Mouse (Mus musculus) liver, adult 2 months (tissue): ENCODE measurements at regions not wholly inside any gene's neighbourhood (a gene's known extent, or its start where the extent isn't known, plus 50 kb on each side); places are given as distances from the start of the nearest gene placed in this dataset.

ENCODE experiments used
- DNase-seq: peaks from one replicate; pipeline ENCODE4 v3.0.0-alpha.2; 2011; ENCODE audit warnings: low read depth, low spot score; ENCODE audit errors: extremely low read depth
- H3K27ac ChIP-seq: fragments of 200-500 bp; replicated peaks from 2 replicates; pipeline ENCODE4 v1.5.1; 2012; ENCODE audit warnings: low read depth, mild to moderate bottlenecking, control low read depth, inconsistent platforms, low read length; ENCODE audit not compliant: insufficient read depth
- H3K27me3 ChIP-seq: fragments of 200-500 bp; 2 replicates; pipeline ENCODE4 v1.6.1; 2012; ENCODE audit warnings: mild to moderate bottlenecking, moderate library complexity, low read length, inconsistent platforms; ENCODE audit not compliant: control insufficient read depth, insufficient read depth
- H3K36me3 ChIP-seq: fragments of 200-500 bp; 2 replicates; pipeline ENCODE4 v1.6.1; 2012; ENCODE audit warnings: low read length, inconsistent platforms; ENCODE audit not compliant: control insufficient read depth, insufficient read depth
- H3K4me1 ChIP-seq: fragments of 200-500 bp; 2 replicates; pipeline ENCODE4 v1.6.1; 2011; ENCODE audit warnings: low read length; ENCODE audit not compliant: control insufficient read depth, insufficient read depth
- H3K4me3 ChIP-seq: fragments of 200-500 bp; 2 replicates; pipeline ENCODE4 v1.5.1; 2011; ENCODE audit warnings: low read depth, mild to moderate bottlenecking, control low read depth, low read length, moderate library complexity; ENCODE audit not compliant: insufficient read depth
- H3K79me2 ChIP-seq: fragments of 200-500 bp; 2 replicates; pipeline ENCODE4 v1.6.1; 2012; ENCODE audit warnings: inconsistent platforms, mild to moderate bottlenecking, low read length, moderate library complexity; ENCODE audit not compliant: control insufficient read depth, insufficient read depth
- H3K9ac ChIP-seq: fragments of 200-500 bp; 2 replicates; pipeline ENCODE4 v1.6.1; 2012; ENCODE audit warnings: low read depth, mild to moderate bottlenecking, control low read depth, inconsistent platforms, low read length
- CTCF ChIP-seq: fragments of 200-500 bp; IDR thresholded peaks from 2 replicates; pipeline ENCODE4 v1.5.1; 2011; ENCODE audit warnings: low read depth, low read length, control low read depth
- POLR2A ChIP-seq: fragments of 200-500 bp; IDR thresholded peaks from 2 replicates; pipeline ENCODE4 v1.6.1; 2011; ENCODE audit warnings: low read length, control low read depth; ENCODE audit not compliant: insufficient read depth; ENCODE audit errors: extremely low read depth
- WGBS: fragments of 180-500 bp; shearing (Covaris S2); methylation state at CpG from one replicate; pipeline ENCODE4 v1.1.7; 2018; 5-methylcytosine and 5-hydroxymethylcytosine counted together

DNA sequence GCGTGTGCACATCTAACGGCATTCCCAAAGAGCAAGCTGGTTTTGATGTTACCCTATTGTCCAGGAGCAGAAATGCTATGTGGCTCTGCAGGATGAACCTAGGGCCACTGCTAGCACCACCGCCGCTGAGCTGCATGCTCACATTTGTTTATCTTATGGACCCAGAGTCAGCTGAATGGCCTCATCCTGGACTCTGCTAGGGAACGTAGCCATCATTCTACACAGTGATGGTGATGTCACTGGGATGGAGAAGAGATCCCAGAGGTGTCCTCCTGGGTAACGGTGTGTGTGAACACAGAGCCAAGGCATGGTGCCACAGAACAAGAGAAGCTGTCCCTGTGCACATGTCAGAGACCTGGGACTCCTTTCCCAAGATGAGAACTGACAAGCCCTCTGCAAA is 352.4 kb upstream of the Zfp507 start:
- WGBS: 75% methylated on average over 6 of the region's 6 CpGs
- no peaks in the 10 kb centered on the region for H3K36me3 ChIP-seq
- H3K79me2 ChIP-seq: no peaks in the 10 kb centered on the region
- no peak overlapping the region for H3K9ac ChIP-seq
- DNase-seq: no peak
- H3K4me3 ChIP-seq: no peak overlapping the region
- no peaks in the 10 kb centered on the region for H3K4me1 ChIP-seq
- H3K27me3 ChIP-seq: no peaks in the 10 kb centered on the region; the same call in 1 of the 2 replicates
- TF ChIP-seq POLR2A (no peak), CTCF (no peak)
- H3K27ac ChIP-seq: no peak overlapping the region

DNA sequence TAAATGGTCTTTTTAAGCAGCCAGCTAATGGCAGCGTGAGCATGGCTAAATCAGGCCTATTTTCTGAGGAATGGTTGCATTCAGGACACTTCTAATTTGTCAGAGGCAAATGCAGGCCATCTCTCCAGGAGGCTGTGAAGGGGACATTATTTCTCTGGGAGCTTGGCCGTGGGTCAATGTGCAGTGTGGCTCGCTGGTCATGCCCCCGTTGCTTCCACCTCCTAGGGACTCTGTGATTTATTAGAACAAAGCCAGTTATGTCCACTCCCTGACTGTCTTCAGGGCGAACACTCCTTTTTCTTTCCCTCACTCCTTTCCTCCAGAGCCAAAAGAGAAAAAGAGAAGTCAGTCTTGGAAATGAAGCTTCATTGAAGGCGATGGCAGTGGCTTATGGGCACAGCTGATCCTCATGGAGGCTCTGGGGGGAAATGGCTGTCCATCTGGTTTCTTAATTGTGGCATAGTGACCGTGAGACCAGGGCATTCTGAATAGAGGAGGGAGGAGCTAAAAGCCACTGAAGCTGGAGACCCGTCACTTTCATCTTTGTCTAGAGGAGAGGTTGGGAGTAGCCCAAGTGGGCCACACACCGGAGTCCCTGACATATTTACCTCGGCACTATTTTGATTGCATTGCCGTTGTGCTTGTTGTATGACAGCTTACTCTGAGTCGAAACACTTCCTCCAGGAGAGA is 348.2 kb upstream of the Zfp507 start:
- TF ChIP-seq POLR2A: no peak
- TF ChIP-seq CTCF: no peak
- no peaks in the 10 kb centered on the region for H3K79me2 ChIP-seq

DNA sequence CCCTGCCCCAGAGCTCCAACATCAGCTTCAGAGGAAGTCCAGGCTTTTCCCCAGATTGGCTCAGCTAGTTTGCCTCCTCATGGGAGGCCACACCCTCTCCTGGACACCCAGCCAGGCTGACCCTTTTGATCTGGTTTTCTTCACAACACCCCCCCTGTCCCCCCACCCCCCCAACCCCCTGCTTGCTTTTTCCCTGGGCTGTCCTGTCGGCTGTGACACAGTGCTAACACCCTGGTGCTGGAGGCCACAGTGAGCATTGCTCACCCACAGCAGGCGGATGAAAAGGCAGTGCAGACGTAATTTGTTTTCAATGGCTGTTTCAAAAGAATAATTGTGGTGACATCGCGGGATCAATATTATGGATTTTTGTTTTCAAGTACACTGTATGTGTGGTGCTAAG is 333.8 kb upstream of the Zfp507 start:
- no peak for TF ChIP-seq POLR2A
- TF ChIP-seq CTCF: no peak
- Histone ChIP-seq H3K79me2 (no peaks in the 10 kb centered on the region), H3K4me3 (no peak overlapping the region), H3K27ac (no peak overlapping the region), H3K4me1 (no peaks in the 10 kb centered on the region), H3K36me3 (no peaks in the 10 kb centered on the region), H3K9ac (no peak overlapping the region), H3K27me3 (no peaks in the 10 kb centered on the region)
- 29% methylated on average over 5 of the region's 5 CpGs for WGBS
- no peak for DNase-seq

More for the DNA sequence above, 348.2 kb upstream of the Zfp507 start:
- Histone ChIP-seq H3K36me3 (no peaks in the 10 kb centered on the region), H3K9ac (no peak overlapping the region), H3K27me3 (no peaks in the 10 kb centered on the region), H3K4me3 (no peak overlapping the region), H3K4me1 (no peaks in the 10 kb centered on the region), H3K27ac (no peak overlapping the region)
- 73% methylated on average over 12 of the region's 12 CpGs for WGBS
- DNase-seq: no peak

DNA sequence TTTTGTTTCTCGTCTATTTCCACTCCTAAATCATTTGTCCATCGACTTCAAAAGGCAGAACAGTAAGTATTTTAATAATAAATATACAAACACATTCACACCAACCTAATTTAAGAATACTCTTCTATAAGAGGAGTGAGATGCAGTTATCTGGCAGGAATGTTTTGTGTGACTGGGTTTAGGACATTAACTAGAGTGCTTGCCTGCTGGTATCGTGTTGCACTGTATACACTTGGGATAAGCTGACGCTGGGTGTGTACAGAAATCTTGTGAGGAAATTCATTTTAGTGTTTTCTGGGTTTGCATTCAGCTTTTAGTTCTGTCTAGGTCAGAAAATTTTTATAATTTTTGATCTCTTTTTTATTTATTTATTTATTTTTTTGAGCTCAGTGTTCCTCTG is 331.8 kb upstream of the Zfp507 start:
- no peak for DNase-seq
- WGBS: 79% methylated on average over 4 of the region's 4 CpGs
- Histone ChIP-seq H3K27ac (no peak overlapping the region), H3K36me3 (no peaks in the 10 kb centered on the region), H3K27me3 (no peaks in the 10 kb centered on the region), H3K9ac (no peak overlapping the region), H3K4me1 (no peaks in the 10 kb centered on the region), H3K4me3 (no peak overlapping the region), H3K79me2 (no peaks in the 10 kb centered on the region)
- no peak for TF ChIP-seq CTCF
- TF ChIP-seq POLR2A: no peak

DNA sequence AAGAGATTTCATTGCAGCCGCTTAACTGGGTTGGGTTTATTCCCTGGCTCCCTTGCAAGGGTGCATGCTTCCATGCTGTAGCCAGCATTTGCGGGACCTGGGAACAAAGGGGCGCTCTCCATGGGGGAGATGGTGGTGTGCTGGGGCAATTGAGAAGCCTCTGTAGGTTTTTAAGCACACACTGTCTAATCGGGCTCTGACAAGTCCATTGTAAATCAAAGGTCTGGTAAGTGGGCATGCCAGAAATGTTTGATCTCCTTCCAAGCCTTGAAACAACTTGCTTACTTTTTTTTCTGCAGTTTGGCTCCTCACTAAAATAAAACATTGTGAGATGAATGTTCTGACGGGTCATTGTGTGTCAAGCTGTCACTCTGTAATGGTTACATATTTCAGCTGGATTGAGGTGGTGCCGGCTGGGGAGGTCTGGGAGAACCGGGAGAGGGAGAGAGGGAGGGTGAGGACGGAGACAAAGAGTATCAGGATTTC is 330.9 kb upstream of the Zfp507 start:
- H3K4me1 ChIP-seq: no peaks in the 10 kb centered on the region
- no peaks in the 10 kb centered on the region for H3K36me3 ChIP-seq
- TF ChIP-seq CTCF: no peak
- no peak for TF ChIP-seq POLR2A
- H3K4me3 ChIP-seq: no peak overlapping the region
- H3K27ac ChIP-seq: no peak overlapping the region
- H3K27me3 ChIP-seq: no peaks in the 10 kb centered on the region
- no peaks in the 10 kb centered on the region for H3K79me2 ChIP-seq
- no peak overlapping the region for H3K9ac ChIP-seq
- 33% methylated on average over 8 of the region's 8 CpGs for WGBS
- DNase-seq: no peak

DNA sequence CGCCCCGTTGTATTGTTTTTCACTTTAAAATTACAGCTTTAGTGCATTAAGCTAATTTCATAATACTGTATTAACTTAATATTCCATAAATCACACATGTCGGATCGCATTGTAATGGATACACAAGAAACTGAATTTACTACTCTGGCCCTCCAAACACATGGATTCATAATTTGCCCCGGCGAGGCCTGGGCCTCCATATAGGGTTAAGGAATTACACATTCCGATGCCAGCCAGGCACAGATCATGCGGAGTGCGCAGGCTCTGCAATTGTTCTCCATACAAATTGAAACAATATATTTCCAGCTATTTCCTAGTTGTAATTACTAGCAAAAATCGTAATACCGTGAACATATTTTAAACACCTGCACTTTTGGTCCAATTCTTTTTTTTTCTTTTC is 330.2 kb upstream of the Zfp507 start:
- no peaks in the 10 kb centered on the region for H3K27me3 ChIP-seq
- no peaks in the 10 kb centered on the region for H3K36me3 ChIP-seq
- H3K4me3 ChIP-seq: no peak overlapping the region
- no peak overlapping the region for H3K27ac ChIP-seq
- no peak for DNase-seq
- no peaks in the 10 kb centered on the region for H3K4me1 ChIP-seq
- no peak for TF ChIP-seq POLR2A
- no peak for TF ChIP-seq CTCF
- no peaks in the 10 kb centered on the region for H3K79me2 ChIP-seq
- 96% methylated on average over 11 of the region's 11 CpGs for WGBS
- no peak overlapping the region for H3K9ac ChIP-seq
